Mouse (Mus musculus): Measurements from ENCODE around the gene Zc3hav1l.

The Zc3hav1l gene

DNA sequence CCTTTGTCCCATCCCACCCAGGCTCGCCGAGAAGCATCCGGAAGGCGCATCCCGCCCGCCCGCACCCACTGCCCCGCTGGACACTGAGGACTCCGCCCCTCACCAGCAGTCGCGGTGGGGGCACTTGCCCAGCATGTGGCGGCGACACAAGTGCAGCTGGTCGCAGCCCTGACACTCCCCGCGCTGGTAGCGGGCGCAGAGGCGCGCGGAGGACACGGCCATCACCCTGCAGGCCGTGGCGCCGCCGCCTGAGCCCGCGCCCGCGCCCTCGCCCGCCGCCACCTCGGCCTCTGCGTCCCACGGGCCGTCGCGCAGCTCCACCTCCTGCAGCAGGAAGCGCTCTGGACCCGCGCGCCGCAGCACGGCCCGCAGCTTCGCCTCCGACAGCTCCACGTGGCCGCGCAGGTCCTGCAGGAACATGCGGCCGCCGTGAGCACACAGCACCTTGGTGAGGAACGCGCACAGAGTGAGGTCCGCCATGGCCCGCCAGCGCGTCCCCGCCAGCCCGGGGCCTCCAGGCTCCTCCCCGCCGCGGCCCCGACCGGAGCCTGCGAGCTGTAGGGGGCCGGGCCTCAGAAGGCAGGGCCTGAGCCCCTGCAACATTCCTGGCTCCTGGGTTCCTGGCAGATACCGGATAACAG, at the start of gene Zc3hav1l:
Gene Zc3hav1l, minus strand, starts transcription at position 499 of the 641 bp plus-strand sequence.
- peak; percentile 49 for DNase-seq (ENCODE audit: low read depth, low spot score)

DNA sequence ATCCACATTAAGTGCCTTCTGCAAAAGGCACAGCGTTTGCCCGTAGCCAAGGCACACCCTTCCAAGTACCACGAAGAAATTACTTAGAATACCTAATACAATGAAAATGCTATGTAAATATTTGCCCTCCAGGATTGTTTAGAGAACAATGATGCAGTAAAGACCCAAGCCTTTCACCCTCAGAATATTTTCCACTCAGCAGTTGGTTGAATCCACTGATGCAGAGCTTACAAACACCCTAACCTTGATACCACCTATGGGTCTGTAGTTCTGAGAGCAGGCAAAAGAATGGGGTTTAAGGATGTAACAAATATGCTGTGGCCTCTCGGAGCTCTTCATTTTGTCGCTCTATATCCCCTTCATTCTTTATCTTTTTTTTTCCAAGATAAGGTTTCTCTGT, 48.8 kb upstream of the Zc3hav1l start:
- no peak for DNase-seq (ENCODE audit: low read depth, low spot score)

DNA sequence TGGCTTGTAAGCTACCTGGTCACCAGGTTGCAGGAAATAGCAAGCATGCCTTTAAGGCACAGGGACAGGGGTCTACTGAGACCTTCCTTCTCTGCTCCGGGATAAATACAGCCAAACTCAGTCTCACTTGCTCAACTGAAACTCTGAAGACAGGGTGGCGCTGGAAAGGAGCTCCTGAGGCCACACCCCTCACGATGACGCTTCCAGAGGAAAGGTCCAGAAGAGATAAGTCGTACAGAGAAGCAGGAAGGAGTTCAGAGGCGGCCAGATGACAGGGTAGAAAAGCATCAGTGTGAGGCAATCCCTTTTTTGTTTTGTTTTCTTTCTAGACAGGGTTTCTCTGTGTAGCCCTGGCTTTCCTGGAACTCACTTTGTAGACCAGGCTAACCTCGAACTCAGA, 46.7 kb upstream of the Zc3hav1l start:
- no peak for DNase-seq (ENCODE audit: low read depth, low spot score)

DNA sequence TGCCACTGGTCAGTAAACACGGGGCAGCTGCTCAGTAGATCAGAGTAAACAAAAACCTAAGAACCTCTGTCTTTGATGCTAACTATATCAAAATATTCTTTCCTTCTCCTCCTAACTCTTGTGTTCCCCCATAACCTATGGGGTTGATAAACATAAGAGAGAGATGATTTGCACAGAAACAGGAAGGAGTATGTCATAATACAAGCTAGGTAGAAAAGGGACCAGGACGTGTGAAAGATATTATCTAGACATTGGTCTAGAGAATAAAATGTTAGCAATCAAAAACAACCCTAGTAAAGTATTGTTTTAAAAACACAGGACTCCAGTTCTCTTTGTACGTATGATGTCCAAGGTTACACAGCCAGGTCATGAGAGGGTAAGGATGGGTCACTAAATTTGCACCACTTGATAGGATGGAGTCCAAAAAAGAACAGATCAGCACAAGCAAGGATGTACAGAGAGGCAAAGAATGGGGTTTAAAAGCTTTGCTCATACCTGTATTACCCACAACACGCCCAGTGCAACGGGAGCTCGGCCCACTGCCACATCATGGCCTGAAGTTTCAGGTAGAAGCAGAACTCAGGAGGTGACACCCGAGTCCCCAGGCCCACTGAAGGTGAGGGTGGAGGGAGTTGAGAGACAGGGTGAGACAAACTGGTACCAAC, 45.1 kb upstream of the Zc3hav1l start:
- no peak for DNase-seq (ENCODE audit: low read depth, low spot score)

DNA sequence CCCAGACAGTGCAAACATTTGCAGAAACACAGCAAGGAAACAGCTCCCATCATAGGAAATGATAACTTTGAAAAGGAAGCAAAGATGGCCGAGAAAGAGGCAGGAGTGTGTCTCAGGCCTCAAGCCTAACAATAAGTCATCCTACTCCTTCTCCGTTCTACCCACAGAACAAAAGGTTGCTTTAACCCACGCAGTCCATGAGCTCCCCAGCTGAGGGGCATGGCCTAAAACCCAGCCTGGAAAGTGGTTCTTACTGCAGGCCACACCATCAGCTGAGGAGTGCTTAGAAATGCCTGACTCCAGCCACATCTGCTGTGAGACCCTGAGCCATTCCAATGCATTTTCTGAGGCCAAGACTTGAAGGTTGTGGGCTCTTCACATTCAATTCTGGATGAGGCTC, 44.5 kb upstream of the Zc3hav1l start:
- DNase-seq (ENCODE audit: low read depth, low spot score): no peak

DNA sequence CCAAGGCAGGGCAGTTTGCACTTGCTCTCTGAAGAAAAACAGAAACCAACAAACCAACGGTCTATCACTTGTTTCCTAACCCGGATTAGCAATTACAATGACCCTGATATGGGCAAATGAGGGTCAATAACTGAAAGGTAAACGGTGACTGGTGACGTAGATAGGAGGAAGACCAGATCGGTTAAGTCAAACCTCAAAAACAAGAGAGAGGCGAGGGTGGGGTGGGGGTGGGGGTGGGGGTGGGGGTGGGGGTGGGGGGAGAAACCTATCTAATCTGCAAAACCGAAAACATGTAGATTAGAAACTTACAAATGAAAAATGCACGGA, 43.6 kb upstream of the Zc3hav1l start:
- no peak for DNase-seq (ENCODE audit: low read depth, low spot score)

DNA sequence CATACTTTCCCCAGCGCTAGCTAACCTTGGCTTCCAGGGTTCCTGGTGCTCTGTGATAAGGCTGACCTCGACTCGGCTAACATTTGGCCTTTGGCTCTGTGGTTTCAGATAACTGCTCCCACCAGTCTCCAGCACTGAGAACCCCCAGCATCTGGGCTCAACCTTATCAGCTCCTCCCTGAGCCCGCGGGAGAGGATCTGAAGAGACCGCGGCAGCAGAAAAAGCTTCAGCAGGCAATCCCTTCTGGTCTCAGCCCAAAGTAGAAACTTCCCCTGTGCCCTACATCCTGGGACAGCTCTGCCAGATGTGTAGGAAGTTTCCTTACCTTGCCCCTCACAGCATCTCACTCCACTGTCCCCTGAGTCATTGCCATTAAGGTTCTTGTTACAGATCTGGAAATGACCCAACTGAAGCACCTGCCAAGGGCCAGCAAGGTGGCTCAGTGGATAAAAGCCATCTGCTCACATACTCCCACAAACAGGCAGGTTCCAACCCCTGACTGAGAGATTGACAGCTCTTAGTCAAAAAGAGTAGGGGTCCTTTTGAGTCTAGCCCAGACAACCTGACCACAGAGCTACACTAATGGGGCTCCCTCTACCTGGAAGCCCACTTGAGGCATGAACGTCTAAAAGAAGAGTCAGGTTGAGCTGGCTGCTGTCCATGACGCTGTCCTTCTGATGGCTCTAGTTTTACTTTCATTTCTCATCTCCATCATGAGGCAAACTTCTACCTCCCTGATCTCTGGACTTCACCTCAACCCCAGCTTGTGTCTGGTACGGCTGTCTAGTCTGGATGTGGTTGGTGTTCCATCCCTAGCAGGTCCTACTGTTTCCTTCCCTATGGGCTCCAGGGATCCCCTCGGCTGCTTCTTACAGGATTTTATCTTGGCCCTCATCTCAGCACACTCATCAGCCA, 42.9 kb upstream of the Zc3hav1l start:
- no peak for DNase-seq (ENCODE audit: low read depth, low spot score)

DNA sequence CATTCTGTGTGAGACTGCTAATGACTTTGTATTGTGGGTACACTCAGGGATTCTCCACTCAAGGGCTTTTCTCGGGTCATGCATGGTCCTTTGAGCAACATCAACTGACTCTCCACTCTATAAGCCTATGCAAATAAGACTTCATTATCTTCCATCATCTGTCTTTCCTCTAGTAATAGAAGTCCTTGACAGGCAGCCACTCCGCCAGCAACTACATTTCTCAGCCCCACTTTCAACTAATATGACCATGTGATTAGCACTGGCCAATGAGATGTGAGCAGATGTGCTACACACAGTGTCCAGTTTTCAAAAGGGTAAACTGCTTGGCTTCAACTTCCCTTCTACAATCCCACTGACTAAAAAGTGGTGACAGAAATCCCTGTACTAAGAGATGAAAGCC, 40.0 kb upstream of the Zc3hav1l start:
- DNase-seq (ENCODE audit: low read depth, low spot score): no peak

DNA sequence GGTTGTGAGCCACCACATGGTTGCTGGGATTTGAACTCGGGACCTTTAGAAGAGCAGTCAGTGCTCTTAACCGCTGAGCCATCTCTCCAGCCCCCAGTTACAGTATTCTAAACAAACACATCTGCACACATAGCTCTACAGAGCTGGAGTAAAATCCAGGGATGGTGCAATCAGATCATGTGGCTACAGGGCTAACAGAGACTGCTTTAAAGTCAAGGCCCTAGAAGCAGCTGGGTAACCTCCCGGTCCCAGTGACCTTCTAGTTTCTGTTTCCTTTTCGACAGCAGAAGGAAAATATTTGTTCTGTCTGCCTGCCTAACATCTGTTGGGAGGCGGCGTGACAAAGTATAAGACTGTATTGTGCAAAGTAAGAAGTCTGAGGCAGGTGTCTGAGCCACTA, 38.9 kb upstream of the Zc3hav1l start:
- DNase-seq (ENCODE audit: low read depth, low spot score): no peak

DNA sequence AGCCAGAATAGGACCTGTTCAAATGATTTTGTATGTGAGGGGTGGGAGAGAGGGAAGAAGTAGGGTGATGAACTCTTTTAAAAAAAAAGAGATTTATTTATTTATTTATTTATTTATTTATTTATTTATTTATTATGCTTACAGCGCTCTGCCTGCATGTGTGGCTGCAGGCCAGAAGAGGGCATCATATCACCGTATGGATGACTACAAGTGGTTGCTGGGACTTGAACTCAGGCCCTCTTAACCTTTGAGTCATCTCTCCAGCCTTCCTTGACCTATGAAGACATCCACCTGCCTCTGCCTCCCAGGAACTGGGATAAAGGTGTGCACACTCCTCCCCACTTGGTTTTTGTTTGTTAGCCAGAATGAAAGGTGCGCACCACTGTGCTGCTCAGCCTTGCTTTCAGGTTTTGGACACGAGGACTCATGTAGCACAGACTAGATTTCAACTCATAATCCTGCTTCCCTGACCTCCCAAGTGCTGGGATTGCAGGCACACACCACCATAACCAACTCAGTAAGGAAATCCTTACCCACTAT, 38.2 kb upstream of the Zc3hav1l start:
- no peak for DNase-seq (ENCODE audit: low read depth, low spot score)

DNA sequence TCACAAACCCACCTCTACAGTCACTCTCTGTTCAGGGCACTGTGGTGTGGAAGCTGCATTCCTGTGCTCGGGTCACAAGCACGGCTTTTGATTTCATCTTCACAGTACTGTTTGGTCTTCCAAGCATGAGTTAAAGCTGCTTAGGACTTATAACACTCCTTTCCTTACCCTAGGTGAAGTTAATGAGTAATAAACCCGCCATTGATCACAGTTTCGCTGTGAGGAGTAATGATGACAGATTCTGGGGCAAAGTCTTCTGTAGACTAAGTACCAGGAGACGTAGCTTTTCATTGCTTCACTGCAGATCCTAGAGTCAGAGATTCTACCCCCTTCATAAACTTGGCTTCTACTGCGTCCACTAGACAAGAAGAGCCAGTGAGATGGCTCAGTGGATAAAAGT, 36.2 kb upstream of the Zc3hav1l start:
- DNase-seq (ENCODE audit: low read depth, low spot score): no peak

DNA sequence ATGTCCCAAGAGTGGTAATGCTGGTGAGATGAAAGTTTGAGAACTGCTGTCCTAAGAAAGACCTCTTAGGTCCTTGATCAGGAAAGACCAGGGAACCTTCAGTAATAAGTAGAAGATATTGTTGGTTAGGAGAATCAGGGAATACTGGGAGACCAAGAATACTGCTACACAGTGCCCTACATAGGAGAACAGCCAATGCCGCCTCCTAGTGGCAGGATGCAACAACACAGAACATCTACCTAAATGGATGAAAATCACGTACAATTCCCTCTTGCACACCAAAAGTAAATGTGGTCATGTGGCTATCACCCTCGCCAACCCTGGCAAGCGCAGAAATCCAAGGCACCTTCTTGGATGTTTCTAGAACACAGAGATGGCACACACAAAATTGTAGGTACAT, 27.5 kb upstream of the Zc3hav1l start:
- DNase-seq (ENCODE audit: low read depth, low spot score): peak; percentile 16

DNA sequence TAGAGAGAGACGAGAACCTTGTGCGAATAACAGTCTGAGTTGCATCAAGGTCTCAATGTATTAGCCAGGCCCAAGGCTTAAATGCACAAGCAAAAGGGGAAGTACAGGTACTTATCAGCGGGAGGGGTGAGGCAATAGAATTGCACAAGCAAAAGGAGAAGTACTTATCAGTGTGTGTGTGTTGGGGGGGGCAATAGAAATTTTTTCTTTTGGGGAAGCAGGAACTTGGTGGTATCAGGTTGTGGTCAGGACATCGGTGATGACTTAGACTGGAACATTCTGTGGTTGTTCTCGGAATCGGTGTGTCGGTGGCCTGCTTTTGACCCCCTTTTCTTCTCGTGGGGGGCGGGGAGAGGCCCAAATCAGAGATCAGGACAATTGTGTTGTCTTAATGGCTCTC, 21.6 kb upstream of the Zc3hav1l start:
- no peak for DNase-seq (ENCODE audit: low read depth, low spot score)

DNA sequence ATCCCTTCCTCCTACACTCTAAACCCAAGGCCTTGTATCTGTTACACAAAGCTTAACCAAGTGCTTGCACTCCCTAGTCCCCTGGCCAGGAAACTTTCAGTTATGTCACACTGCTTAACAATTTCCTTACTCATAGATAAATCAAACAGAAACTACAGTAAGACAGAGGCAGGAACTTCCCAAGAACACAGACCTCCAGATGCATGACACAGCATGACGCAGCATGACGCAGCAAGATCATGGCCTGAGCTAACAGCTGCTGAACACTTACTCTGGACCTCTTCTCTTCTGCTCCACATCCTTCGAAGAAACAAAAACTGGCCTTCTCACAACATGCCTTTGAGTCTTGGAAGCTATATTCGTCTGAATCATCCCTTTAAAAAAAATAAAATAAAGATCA, 17.0 kb upstream of the Zc3hav1l start:
- DNase-seq (ENCODE audit: low read depth, low spot score): no peak

DNA sequence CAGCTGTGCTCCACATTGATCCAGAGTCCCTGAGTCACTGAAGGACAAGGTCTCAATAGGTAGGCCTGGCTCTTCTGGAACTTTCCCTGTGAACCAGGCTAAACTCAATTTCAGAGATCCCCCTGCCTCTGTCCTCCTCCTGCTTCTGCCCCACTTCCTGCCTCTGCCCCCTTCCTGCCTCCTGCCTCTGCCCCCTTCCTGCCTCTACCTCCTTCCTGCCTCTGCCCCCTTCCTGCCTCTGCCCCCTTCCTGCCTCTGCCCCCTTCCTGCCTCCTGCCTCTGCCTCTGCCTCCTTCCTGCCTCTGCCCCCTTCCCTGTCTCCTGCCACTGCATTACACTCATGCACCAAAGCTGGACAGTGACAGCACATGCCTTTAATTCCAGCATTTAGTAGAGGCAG, 10.7 kb upstream of the Zc3hav1l start:
- no peak for DNase-seq (ENCODE audit: low read depth, low spot score)

DNA sequence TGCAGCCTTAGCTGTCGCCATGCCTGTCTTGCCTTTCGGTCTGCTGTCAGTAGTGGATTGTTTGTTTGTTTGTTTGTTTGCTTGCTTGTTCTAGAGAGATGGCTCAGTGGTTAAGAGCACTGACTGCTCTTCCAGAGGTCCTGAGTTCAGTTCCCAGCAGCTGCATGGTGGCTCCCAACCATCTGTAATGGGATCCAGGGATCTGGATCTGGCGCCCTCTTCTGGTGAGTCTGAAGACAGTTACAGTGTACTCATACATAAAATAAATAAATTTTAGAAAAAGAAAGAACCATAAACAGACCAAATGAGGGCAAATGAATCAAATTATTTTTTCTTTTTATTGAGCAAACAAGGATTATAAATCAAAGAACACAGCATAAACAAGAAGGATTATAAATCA, 5.9 kb upstream of the Zc3hav1l start:
- no peak for DNase-seq (ENCODE audit: low read depth, low spot score)

DNA sequence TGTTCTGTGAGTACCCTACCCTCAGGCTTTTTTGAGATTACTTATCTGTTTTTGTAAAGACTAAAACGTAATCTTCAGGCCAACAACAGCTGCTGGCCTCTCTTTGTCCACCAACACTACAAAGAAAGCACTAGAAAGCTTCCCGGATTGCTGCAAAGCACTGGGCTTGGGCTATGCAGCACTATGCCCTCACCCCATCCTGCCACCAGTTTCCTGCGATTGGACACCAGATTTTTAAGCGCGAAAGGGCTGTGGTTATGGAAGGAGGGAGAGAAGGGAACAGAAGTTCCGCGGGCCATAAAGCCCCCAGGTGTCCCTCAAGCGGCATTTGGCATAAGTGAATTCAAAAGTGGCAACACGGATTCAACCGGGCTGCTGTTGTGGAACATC, 818 bp downstream of the Zc3hav1l start:
- DNase-seq (ENCODE audit: low read depth, low spot score): peak; percentile 8

DNA sequence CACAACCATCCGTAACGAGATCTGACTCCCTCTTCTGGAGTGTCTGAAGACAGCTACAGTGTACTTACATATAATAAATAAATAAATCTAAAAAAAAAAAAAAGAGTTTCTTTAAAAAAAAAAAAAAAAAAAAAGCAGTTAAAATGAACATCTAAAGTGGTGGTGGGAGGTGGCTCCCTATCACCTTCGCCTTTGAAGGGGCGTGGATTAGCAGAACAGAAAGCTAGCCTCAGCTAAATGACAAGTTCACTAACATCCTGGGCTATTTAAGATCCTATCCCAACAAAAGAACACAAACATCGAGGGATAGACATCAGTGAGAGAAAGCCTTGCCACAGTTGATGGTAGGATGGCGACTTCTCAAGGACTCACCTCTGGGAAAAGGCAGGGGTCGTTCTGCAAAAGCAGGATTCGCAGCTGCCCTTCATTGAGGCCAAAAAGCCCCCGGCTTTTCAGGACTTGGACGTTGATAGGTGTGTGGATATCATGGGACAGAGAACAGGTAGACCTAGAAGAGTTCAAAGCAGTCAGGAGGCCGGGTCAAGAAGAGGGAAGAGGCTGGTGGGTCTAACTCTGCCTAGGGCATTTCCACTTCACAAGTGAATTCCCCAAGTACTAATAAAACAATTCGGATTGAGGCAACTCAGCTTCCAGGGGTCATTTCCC, 1.3 kb downstream of the Zc3hav1l start:
- DNase-seq (ENCODE audit: low read depth, low spot score): peak; percentile 1

DNA sequence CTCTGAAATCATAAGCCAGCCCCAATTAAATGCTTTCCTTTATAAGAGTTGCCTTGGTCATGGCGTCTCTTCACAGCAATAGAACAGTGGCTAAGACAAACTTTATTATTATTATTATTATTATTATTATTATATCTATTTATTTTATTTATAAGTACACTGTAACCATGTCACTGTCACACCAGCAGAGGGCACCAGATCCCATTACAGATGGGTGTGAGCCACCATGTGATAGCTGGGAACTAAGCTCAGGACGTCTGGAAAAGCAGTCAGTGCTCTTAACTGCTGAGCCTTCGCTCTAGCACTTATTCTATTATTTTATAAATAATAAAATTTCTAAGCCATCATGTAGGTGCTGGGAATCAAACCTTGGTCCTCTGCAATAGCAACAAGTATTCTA, 5.4 kb downstream of the Zc3hav1l start:
- no peak for DNase-seq (ENCODE audit: low read depth, low spot score)

DNA sequence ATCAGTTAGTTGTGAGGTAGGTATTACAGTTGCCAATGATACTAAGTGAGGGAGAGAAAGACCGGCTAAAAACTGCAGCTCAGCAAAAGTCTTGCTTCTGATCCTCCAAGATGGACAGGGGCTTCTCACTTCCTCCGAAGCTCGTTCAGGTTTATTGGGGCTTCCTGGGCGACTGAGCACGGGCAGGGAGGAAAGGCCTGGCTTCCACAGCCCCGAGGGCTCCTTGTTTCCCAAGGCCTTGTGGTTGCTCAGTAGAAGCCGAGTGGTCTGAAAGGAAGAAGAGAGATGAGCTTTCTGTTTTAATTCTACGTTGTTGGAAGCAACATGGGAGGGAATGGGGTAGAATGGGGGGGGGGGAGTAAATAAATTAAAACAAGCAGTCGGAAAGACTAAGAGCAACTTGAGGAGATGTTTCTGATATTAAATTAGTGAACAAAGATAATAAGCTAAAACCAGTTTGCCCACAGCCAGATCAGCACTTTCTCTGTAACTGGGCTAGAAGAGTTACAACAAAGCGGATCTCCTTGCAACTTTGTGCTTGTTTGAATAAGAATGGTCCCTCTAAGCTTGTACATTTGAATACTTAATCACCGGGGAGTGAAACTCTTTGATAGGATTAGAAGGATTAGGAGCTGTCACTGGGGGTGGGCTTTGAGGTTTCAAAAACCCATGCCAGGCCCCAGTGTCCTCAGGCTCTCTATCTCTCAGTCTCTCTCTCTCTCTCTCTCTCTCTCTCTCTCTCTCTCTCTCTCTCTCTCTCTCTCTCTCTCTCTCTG, 6.0 kb downstream of the Zc3hav1l start:
- no peak for DNase-seq (ENCODE audit: low read depth, low spot score)

DNA sequence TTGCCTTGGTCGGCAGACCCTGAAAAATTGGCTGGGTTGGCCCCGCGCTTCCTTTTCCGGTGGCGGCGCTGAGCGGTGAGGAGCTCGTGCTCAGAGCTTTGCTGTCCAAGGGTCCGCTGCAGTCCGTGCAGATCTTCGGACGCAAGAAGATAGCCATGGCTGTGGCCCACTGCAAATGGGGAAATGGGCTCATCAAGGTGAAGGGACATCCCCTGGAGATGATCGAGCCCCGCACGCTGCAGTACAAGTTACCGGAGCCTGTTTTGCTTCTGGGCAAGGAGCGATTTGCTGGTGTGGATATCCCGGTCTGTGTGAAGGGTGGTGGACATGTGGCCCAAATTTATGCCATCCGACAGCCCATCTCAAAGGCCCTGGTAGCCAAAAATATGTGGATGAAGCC, 14.6 kb downstream of the Zc3hav1l start:
- DNase-seq (ENCODE audit: low read depth, low spot score): no peak
